ENCODE assay signal across 8 mouse cellular contexts in the genomic region with DNA sequence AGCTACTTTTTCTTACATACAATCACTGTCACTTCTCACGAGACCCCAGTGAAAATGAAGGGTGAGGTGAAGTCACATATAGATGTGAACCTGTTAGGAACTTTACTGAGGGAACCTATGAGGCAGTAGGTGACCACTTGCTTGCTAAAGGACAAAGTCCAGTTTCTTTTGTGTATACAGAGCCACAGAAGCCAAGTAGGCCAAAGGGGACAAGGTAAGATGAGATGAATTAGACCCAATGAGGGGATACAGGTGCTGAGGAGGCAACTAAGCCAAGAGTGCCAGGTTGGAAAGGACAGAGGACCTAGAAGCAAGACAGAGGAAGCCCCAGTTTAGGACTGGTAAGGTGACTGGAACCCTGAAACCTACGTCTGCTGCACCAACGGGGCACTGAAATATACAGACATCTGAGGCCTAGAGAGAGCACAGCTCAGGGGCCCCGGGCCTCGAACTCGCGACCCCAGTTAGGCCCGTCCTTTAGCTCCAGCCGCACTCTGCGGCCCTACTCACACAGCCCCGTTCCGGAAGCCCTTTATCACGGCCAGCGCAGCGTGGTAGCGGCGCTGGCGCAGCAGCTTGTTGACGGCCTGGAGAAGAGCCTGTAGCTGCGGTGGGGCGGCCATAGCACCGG. TPM values are rescaled to one million over a fixed set of nuclear protein-coding genes. Genes with fewer than 3 reads are reported as not detected.
DNase-seq lines count a peak whose midpoint lies in the region; ATAC-seq and TF ChIP-seq lines count a peak whose summit lies in the region.

No protein-coding gene starts in this region.

- no peak for TF ChIP-seq CTCF in lung, embryonic 14.5 days (IDR thresholded peaks at IDR 0.05; ENCODE audit: low read depth)
- TF ChIP-seq CTCF in kidney, postnatal 0 days (IDR thresholded peaks at IDR 0.05; ENCODE audit: low read depth), result no peak

- peak; percentile 12 for DNase-seq in lung, embryonic 14.5 days
- DNase-seq in lung, postnatal 25 days (ENCODE audit: low spot score), result no peak
- DNase-seq in kidney, postnatal 0 days (ENCODE audit: low spot score), result no peak
- DNase-seq in layer of hippocampus, adult 11-12 months (ENCODE audit: low spot score), result no peak
- no peak for DNase-seq in adrenal gland, postnatal 36 days
- no peak for DNase-seq in thymus, postnatal 14 days

- H3K9me3 ChIP-seq in lung, embryonic 14.5 days (ENCODE audit: low read depth, low read length), result no peaks in the 10 kb centered on the region
- no peaks in the 10 kb centered on the region for H3K9me3 ChIP-seq in embryonic facial prominence, embryonic 15.5 days (replicated peaks)
- H3K9me3 ChIP-seq in kidney, postnatal 0 days (replicated peaks; ENCODE audit: low read length), result no peaks in the 10 kb centered on the region
- no peaks in the 10 kb centered on the region for H3K9me3 ChIP-seq in neural tube, embryonic 13.5 days

- H3K27me3 ChIP-seq in lung, embryonic 14.5 days (ENCODE audit: insufficient read depth, low read length), result no peaks in the 10 kb centered on the region
- H3K27me3 ChIP-seq in embryonic facial prominence, embryonic 15.5 days, result no peaks in the 10 kb centered on the region
- no peaks in the 10 kb centered on the region for H3K27me3 ChIP-seq in kidney, postnatal 0 days (ENCODE audit: insufficient read depth, low read length)
- H3K27me3 ChIP-seq in neural tube, embryonic 13.5 days, result peaks cover 6% of the 10 kb centered on the region; the same call in 1 of the 2 replicates

- peak overlapping the region; percentile 71 for H3K9ac ChIP-seq in lung, embryonic 14.5 days
- peak overlapping the region; percentile 94 for H3K9ac ChIP-seq in embryonic facial prominence, embryonic 15.5 days
- H3K9ac ChIP-seq in kidney, postnatal 0 days (ENCODE audit: low read depth, low read length), result peak overlapping the region; percentile 69
- peak overlapping the region; percentile 80 for H3K9ac ChIP-seq in neural tube, embryonic 13.5 days

- no peaks in the 10 kb centered on the region for H3K36me3 ChIP-seq in lung, embryonic 14.5 days (ENCODE audit: insufficient read depth)
- H3K36me3 ChIP-seq in embryonic facial prominence, embryonic 15.5 days, result no peaks in the 10 kb centered on the region
- H3K36me3 ChIP-seq in kidney, postnatal 0 days (ENCODE audit: insufficient read depth, low read length), result no peaks in the 10 kb centered on the region
- H3K36me3 ChIP-seq in neural tube, embryonic 13.5 days, result no peaks in the 10 kb centered on the region

- H3K4me2 ChIP-seq in lung, embryonic 14.5 days, result peak overlapping the region; percentile 81
- H3K4me2 ChIP-seq in embryonic facial prominence, embryonic 15.5 days (replicated peaks), result peak overlapping the region; percentile 68
- peak overlapping the region; percentile 79 for H3K4me2 ChIP-seq in kidney, postnatal 0 days (ENCODE audit: low read length)
- peak overlapping the region; percentile 74 for H3K4me2 ChIP-seq in neural tube, embryonic 13.5 days

- 0 out of 2 replicates have a peak, but pooled peaks cover 4% of the 10 kb centered on the region for H3K4me1 ChIP-seq in lung, embryonic 14.5 days (ENCODE audit: insufficient read depth)
- peaks cover 16% of the 10 kb centered on the region for H3K4me1 ChIP-seq in embryonic facial prominence, embryonic 15.5 days
- H3K4me1 ChIP-seq in kidney, postnatal 0 days (replicated peaks; ENCODE audit: insufficient read depth, low read length), result peaks cover 13% of the 10 kb centered on the region; the same call in 1 of the 2 replicates
- peaks cover 17% of the 10 kb centered on the region for H3K4me1 ChIP-seq in neural tube, embryonic 13.5 days (replicated peaks)

- peak overlapping the region; percentile 12; the same call in 1 of the 2 replicates for H3K27ac ChIP-seq in lung, embryonic 14.5 days (ENCODE audit: low read depth)
- H3K27ac ChIP-seq in embryonic facial prominence, embryonic 15.5 days (replicated peaks), result peak overlapping the region; percentile 51; the same call in 1 of the 2 replicates
- peak overlapping the region; percentile 76 for H3K27ac ChIP-seq in kidney, postnatal 0 days
- H3K27ac ChIP-seq in neural tube, embryonic 13.5 days (replicated peaks), result peak overlapping the region; percentile 53; the same call in 1 of the 2 replicates

- ATAC-seq in lung, embryonic 14.5 days (ENCODE audit: insufficient read depth), result no peak
- peak; percentile 52 for ATAC-seq in embryonic facial prominence, embryonic 15.5 days (ENCODE audit: insufficient number of reproducible peaks, low FRiP score, low TSS enrichment, low read depth)
- peak; percentile 29; the same call in 1 of the 2 replicates for ATAC-seq in kidney, postnatal 0 days (replicated peaks; ENCODE audit: low FRiP score, low read depth)
- ATAC-seq in neural tube, embryonic 13.5 days (ENCODE audit: low read depth), result no peak; the same call in 1 of the 2 replicates

- 13% methylated on average over 22 of the region's 22 CpGs for WGBS in lung, embryonic 14.5 days
- WGBS in embryonic facial prominence, embryonic 15.5 days, result 14% methylated on average over 22 of the region's 22 CpGs
- 15% methylated on average over 22 of the region's 22 CpGs for WGBS in kidney, postnatal 0 days
- WGBS in neural tube, embryonic 13.5 days, result 18% methylated on average over 22 of the region's 22 CpGs

- peak overlapping the region; percentile 69 for H3K4me3 ChIP-seq in lung, embryonic 14.5 days (ENCODE audit: low read depth, low read length)
- H3K4me3 ChIP-seq in embryonic facial prominence, embryonic 15.5 days (replicated peaks), result peak overlapping the region; percentile 83
- H3K4me3 ChIP-seq in kidney, postnatal 0 days (replicated peaks; ENCODE audit: low read depth, low read length), result peak overlapping the region; percentile 52
- H3K4me3 ChIP-seq in neural tube, embryonic 13.5 days, result peak overlapping the region; percentile 57

RNA-seq across cellular contexts. Expression of a gene that starts 0.4 kb away (rescaled TPM):
- polyA plus RNA-seq in lung, embryonic 14.5 days (2014; fragmentation: Nextera tagmentation; extraction: Ambion mirVana), result 24.1 and 25.9 TPM in 2 replicates
- 30.5 and 33.1 TPM in 2 replicates for polyA plus RNA-seq in embryonic facial prominence, embryonic 15.5 days (2015; fragmentation: Nextera tagmentation; extraction: Ambion mirVana)
- polyA plus RNA-seq in kidney, postnatal 0 days (2015; fragmentation: Nextera tagmentation; extraction: Ambion mirVana), result 37.3 and 37.9 TPM in 2 replicates
- polyA plus RNA-seq in neural tube, embryonic 13.5 days (2015; fragmentation: Nextera tagmentation; extraction: Ambion mirVana), result 13.6 and 16.1 TPM in 2 replicates
- 10 to 100 TPM; 30.9 to 35.7 TPM for total RNA-seq in adrenal gland, postnatal 36 days (2021)

RNA-seq across cellular contexts. Expression of a gene that starts 10.0 kb away (rescaled TPM):
- polyA plus RNA-seq in lung, embryonic 14.5 days (2014; fragmentation: Nextera tagmentation; extraction: Ambion mirVana), result 1.0 and 1.1 TPM in 2 replicates
- 1.6 and 2.0 TPM in 2 replicates for polyA plus RNA-seq in embryonic facial prominence, embryonic 15.5 days (2015; fragmentation: Nextera tagmentation; extraction: Ambion mirVana)
- polyA plus RNA-seq in kidney, postnatal 0 days (2015; fragmentation: Nextera tagmentation; extraction: Ambion mirVana), result 0.80 and 0.82 TPM in 2 replicates
- polyA plus RNA-seq in neural tube, embryonic 13.5 days (2015; fragmentation: Nextera tagmentation; extraction: Ambion mirVana), result 1.0 and 2.0 TPM in 2 replicates
- 1 to 10 TPM; 2.6 to 3.0 TPM for total RNA-seq in adrenal gland, postnatal 36 days (2021)

RNA-seq across cellular contexts. Expression of a gene that starts 10.1 kb away (rescaled TPM):
- 0.72 and 0.83 TPM in 2 replicates for polyA plus RNA-seq in lung, embryonic 14.5 days (2014; fragmentation: Nextera tagmentation; extraction: Ambion mirVana)
- polyA plus RNA-seq in embryonic facial prominence, embryonic 15.5 days (2015; fragmentation: Nextera tagmentation; extraction: Ambion mirVana), result 0.49 TPM in 1 of 2 replicates, not detected in the other
- polyA plus RNA-seq in kidney, postnatal 0 days (2015; fragmentation: Nextera tagmentation; extraction: Ambion mirVana), result 0.42 and 0.71 TPM in 2 replicates
- polyA plus RNA-seq in neural tube, embryonic 13.5 days (2015; fragmentation: Nextera tagmentation; extraction: Ambion mirVana), result 1.0 TPM in 1 of 2 replicates, not detected in the other
- under 1 TPM in 1 of 2 experiments, not detected in 1; 0.63 TPM for total RNA-seq in adrenal gland, postnatal 36 days (2021)

RNA-seq across cellular contexts. Expression of a gene that starts 33.4 kb away (rescaled TPM):
- 12.4 and 13.6 TPM in 2 replicates for polyA plus RNA-seq in lung, embryonic 14.5 days (2014; fragmentation: Nextera tagmentation; extraction: Ambion mirVana)
- polyA plus RNA-seq in embryonic facial prominence, embryonic 15.5 days (2015; fragmentation: Nextera tagmentation; extraction: Ambion mirVana), result 24.6 and 25.5 TPM in 2 replicates
- polyA plus RNA-seq in kidney, postnatal 0 days (2015; fragmentation: Nextera tagmentation; extraction: Ambion mirVana), result 9.5 and 9.6 TPM in 2 replicates
- polyA plus RNA-seq in neural tube, embryonic 13.5 days (2015; fragmentation: Nextera tagmentation; extraction: Ambion mirVana), result 6.0 and 6.3 TPM in 2 replicates
- 1 to 10 TPM; 8.7 to 9.6 TPM for total RNA-seq in adrenal gland, postnatal 36 days (2021)

RNA-seq across cellular contexts. Expression of a gene that starts 44.4 kb away (rescaled TPM):
- polyA plus RNA-seq in lung, embryonic 14.5 days (2014; fragmentation: Nextera tagmentation; extraction: Ambion mirVana), result 2.6 and 3.2 TPM in 2 replicates
- 3.4 and 4.3 TPM in 2 replicates for polyA plus RNA-seq in embryonic facial prominence, embryonic 15.5 days (2015; fragmentation: Nextera tagmentation; extraction: Ambion mirVana)
- 0.58 and 0.97 TPM in 2 replicates for polyA plus RNA-seq in kidney, postnatal 0 days (2015; fragmentation: Nextera tagmentation; extraction: Ambion mirVana)
- 11.5 and 17.4 TPM in 2 replicates for polyA plus RNA-seq in neural tube, embryonic 13.5 days (2015; fragmentation: Nextera tagmentation; extraction: Ambion mirVana)
- total RNA-seq in adrenal gland, postnatal 36 days (2021), result 1 to 10 TPM; 1.1 to 1.5 TPM

Comparison
In these comparisons a context has a peak if more than half of its experiments do, and no peak if none do; other contexts are left out.
1. ATAC-seq: peak in embryonic facial prominence, embryonic 15.5 days (single experiment) and kidney, postnatal 0 days (single experiment); none in lung, embryonic 14.5 days (single experiment) and neural tube, embryonic 13.5 days (single experiment).
2. H3K27ac ChIP-seq: peak in every context shown above with its lines; median percentile 76 in kidney, postnatal 0 days; 53 in neural tube, embryonic 13.5 days; 51 in embryonic facial prominence, embryonic 15.5 days; 12 in lung, embryonic 14.5 days.
3. Peak in every context shown above with its lines, with median percentiles within 50 percentile points of each other: H3K4me2 ChIP-seq, H3K4me3 ChIP-seq and H3K9ac ChIP-seq.